Mouse (Mus musculus) CD4-positive helper T cell, adult 2 months (primary cell): ENCODE measurements at regions not wholly inside any gene's neighbourhood (a gene's known extent, or its start where the extent isn't known, plus 50 kb on each side); places are given as distances from the start of the nearest gene placed in this dataset.

Experiments used
- DNase-seq: peaks from one replicate; pipeline ENCODE4 v3.0.0-alpha.2; 2012; ENCODE audit warnings: low read depth, missing footprints, low spot score

GRCm38 (mm10) chr9:61581046-61581445 is 208.9 kb downstream of the Tle3 start:
- DNase-seq, result no peak

- DNase-seq, result no peak
These were observed 206.1 kb downstream of the Tle3 start for GRCm38 (mm10) chr9:61578255-61578654.

DNA sequence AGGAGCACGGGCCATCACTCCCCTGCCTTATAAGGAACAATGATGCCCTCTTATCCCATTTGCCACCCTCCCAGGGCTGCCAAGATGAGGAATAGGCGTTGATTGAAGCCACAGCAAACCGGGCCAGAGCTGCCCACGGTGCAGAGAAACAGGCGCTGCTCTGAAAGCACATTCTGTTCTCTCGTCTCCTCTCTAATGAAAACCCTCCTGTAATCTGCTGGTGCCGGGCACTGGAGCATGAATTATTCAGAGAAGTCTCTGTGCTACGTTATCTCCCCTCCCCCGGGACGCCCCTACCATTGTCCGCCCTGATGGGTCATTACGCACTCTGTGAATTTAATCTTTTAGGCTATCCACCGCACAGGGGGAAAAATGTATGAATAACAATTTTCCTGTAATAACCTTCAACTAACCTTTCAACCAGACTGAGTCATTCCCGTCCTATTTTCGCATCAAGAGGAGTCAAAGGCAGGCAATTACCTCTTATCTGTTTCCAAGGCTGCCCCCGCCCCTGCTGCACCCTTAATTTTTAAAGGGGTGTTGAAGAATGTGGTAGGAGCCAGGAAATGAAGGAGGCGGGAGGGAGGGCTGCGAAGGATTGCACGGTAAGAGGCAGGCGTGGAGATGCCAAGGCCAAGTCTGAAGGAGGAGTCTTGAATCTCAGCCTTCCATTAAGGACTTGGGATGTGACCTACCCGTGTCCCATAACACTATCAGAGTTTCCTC is 201.6 kb downstream of the Tle3 start:
- peak; percentile 32 for DNase-seq

DNA sequence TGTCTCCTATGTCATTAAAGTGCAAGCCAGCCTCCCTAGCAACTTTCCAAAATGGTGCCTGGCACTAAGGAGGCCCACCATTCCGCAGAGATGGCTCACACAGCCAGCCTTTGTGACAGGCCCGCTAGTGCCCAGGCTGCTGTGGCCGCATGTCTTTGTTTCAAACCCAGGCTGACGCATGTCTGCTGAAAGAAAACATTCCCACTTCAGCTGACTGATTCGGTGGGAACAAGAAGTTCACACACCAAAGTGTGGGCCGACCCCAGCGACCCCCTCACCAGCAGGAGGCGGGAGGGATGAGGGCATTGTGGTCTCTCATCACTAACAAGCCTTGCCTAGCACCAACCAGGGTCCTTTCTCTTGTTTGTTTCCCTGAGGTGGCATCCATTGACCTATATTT is 190.9 kb downstream of the Tle3 start:
- no peak for DNase-seq

- DNase-seq, result no peak
These were observed 189.4 kb downstream of the Tle3 start for GRCm38 (mm10) chr9:61561551-61561950.

DNA sequence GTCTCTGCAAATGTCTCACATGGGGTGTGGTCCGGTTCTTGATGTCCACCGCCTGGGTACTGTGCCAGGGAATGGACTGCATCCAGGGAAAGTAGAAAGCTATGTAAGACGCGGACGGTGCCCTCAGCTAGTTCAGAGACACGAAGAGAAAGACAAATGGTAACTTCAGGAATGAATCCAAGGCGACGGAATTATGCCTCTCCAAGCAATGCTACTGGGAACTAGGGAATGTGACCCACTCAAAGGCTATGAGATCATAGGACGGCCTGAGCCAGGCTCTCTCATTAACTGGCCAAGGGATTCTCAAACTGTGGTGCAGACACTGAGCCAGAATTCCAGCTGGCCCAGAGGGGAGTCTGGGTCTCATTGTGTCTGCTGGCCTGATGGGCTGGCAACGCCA is 186.5 kb downstream of the Tle3 start:
- no peak for DNase-seq

DNA sequence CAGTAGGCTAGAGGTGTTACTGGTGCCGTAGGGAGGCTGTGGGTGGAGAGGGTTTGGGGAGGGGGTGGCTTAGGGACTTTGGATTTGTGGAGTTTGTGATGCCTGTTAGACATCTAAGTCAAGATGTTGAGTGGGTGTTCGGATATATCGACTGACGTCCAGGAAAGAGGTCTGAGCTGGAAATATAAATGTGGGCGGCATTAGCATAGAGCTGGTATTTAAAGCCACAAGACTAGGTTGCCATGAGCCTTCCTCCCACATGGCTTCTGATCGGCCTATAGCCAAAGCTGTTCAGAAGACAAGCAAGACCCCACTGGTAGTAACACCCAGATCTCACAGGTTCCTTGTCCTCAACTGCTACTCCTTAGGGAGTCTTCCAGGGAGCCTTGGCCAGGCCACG is 184.9 kb downstream of the Tle3 start:
- DNase-seq, result peak; percentile 53

DNA sequence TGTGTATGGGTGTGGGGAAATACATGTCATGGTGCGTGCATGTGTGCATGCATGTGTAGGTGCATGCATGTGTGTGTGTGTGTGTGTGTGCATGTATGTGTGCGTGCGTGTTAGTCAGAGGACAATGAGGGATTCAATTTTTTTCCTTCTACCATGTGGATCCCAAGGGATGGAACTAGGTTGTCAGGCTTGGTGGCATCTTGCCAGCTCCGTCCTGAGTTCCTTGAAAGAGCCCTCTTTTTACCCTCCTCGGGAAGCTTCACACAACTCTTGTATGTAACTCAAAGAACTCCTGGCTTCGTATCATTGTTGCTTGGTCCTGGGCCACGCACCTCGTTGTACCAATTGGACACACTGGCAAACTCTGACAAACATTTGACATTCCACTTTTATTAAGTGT is 183.0 kb downstream of the Tle3 start:
- no peak for DNase-seq

- DNase-seq, result no peak
These were observed 182.4 kb downstream of the Tle3 start for GRCm38 (mm10) chr9:61554611-61555010.

GRCm38 (mm10) chr9:61553626-61554025 is 181.5 kb downstream of the Tle3 start:
- DNase-seq, result no peak

DNA sequence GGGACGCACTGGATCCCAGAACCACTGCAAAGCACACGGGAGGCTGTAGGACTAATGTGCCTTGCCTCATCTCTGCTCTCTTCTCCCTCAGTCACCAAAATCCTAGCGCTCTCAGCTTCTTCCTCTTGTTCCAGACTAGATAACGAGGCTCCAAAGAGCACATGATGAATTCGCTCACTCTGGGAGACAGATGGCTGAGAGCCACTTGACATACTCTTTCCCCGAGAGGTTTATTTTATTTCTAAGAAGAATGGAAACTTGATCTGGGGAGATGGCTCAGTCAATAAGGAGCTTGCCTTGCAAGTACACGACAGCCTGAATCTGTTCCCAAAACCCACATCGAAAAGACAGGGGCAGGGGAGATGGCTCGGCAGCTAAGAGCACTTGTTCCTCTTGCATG is 179.2 kb downstream of the Tle3 start:
- no peak for DNase-seq

DNA sequence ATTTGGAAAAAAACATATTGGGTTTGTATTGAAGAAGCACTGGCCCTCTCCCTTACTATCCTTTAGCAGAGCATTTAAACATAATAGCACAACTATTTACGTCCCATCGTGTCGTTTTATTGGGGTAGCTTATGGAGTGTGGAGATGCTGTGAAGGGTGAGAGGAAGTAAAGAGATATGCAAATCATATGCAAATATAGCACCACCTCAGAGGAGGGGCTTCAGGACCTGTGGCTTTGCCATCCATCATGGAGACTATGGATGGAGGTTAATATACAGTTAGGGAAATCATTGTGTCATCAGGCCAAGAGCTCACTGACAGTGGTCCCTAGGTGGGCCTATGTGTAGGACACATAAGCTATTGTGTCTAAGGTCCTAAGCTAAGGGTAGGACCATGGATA is 178.2 kb downstream of the Tle3 start:
- no peak for DNase-seq

DNA sequence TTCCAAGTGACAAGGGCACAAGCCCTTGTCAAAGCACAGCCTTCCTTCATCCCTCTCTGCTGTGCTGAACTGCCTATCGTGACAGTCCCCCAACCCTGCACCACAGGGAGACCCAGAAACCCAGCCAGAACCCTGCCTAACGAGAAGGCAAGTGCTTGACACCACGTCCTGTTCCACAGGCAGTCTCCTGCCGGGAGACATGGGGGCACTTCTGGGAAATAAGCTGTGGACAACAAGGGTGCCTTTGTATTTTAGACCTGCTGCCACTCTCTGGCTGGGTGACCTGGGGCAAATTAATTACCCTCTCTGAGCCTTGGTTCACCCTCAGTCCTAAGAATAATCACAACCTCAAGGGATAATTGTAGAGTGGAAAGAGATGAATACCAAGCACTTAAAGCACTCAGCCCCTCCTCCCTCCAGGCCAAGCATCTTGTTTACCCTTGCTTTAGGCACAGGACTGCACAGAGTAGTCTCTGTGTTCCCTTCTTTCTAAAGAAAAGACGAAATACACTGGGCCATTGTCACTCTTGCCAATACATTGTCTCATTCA is 177.6 kb downstream of the Tle3 start:
- no peak for DNase-seq

- DNase-seq, result no peak
These were observed 165.4 kb downstream of the Tle3 start for GRCm38 (mm10) chr9:61537316-61538189.

GRCm38 (mm10) chr9:61533237-61533636 is 161.1 kb downstream of the Tle3 start:
- DNase-seq, result no peak

GRCm38 (mm10) chr9:61530263-61531045 is 158.3 kb downstream of the Tle3 start:
- DNase-seq, result no peak

DNA sequence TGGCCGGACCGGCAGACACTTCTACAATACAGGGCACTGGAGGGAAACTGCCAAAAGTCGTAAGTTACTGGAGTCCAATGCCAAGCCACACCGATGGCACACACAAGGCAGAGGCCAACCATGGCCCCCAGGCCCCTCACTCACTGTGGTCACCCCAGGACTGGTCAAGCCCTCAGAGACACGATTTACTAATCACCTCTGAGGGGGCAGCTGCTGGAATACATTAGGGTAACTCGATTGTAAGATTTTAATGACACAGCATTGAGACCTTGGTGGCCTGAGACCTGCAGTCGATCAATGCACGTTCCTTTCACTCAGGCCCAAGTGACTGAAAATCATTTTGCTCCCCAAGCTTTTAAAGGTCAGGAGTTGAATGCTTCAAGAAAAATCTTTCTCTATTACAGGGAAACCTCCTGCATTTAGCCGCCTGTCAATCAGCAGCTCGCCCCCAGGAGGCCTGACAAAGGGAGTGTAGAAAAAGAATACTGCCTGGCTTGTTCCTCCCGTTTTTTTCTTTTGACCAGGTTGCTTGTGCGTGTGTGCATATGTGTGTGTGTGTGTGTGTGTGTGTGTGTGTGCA is 156.2 kb downstream of the Tle3 start:
- DNase-seq, result no peak

DNA sequence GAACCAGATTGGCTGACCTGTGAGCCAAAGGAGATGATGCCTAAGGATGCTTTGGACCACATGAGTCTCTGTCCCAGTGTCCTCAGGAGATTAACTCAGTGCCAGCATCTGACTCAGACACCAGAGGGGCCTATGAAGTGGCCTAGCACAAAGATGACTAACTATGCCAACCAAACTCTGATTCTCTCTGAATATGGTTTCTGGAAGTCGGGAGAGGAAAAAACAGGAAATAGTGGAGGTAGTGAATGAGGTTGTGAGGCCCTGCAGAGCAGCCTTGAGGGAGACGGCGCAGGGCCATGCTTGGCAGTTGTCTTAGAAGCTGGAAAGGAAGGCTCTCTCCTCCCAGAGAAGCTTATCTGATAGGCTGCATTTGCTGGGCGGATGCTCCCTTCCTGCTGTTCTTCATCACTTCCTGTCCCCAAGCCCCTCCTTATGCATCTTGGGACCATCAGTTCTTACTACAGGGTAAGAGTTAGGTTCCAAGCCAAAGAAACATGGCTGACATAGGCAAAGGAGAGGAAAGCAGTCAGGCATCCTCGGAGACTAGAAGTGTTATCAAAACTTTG is 155.4 kb downstream of the Tle3 start:
- DNase-seq, result no peak

DNA sequence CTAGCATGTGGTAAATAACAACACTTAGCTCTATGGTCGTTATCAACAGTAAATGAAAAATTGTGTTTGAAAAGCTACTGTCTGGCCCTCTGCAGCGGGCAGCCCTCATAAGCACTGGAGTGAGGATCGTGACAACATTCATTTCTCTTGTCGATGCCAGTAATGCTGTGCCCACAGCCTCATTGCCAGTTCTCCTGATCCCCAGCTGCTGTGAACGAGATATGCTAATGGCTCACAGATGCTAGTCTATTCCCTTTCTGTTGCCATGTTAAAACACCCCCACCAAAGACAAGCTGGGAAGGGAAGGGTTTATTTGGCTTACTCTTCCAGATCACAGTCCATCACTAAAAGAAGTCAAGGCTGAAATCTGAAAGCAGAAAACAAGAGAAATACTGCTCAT is 148.0 kb downstream of the Tle3 start:
- DNase-seq, result no peak

- DNase-seq, result no peak
These were observed 145.7 kb downstream of the Tle3 start for GRCm38 (mm10) chr9:61517906-61518305.

GRCm38 (mm10) chr9:61511436-61511835 is 139.3 kb downstream of the Tle3 start:
- DNase-seq, result no peak
